Mouse (Mus musculus): ENCODE measurements around the gene Gm49354.

DNA sequence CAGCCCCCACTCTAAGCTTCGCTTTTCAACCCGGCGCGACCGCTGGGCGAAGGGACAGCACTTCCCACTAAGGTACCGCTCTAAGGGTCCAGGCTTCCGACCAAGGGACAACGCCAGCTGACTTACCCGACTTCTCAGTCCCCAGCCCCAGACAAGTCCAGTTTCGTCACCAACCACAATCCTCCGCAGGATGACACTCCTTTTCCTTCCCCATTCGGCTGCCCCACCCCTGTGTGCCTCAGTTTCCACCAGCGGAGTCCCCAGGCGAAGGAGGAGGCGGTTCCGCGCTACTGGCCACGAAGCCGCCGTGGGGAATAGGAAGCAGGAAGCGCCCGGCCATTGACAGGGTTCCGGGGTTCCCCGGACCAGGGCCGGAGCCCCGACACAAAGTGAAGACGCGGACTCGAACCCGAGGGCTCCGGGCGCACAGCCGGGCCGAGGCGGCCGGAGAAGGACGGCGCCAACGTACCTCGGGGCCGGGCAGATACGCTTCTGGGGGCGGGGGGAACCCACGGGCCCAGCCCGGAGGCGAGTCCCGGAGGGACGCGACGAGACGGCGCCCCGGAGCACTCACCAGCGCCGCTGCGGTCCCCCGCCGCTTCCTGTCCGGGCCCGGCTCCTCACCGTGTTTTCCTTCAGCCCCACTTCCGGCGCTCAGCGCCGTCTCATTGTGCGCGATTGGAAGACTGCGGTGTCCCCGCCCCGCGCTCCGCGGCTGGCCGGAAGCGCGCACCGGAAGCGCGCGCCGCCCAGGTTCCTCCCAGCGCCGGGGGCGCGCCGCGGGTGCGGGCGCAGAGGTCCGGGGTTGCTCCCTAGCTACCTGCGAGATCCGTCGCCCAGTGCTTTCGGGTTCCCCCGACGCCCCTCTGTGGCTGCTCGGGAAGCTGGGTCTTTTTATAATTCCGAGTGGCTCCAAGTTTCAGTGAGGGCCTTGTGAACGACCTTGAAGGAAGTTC is 40.7 kb upstream of the Gm49354 start, which contains the start of gene Tut7:
- TF ChIP-seq POLR2A (IDR thresholded peaks at IDR 0.05; ENCODE audit: control insufficient read depth in 1 of 2, insufficient read depth in 1 of 2, low read depth in 1 of 2, low read length in 2 of 2, poor library complexity in 1 of 2) (peak; percentile 86 to 95), TBP (IDR thresholded peaks at IDR 0.05; ENCODE audit: low read depth, low read length) (no peak; the same call in none of the 2 replicates), ZC3H11A (IDR thresholded peaks at IDR 0.05; ENCODE audit: low read depth, low read length) (no peak), CTCF (IDR thresholded peaks at IDR 0.05 in 2 of 3, conservative IDR thresholded peaks at IDR 0.05 in 1 of 3; ENCODE audit: control insufficient read depth in 1 of 3, insufficient read depth in 1 of 3, low read depth in 2 of 3, low read length in 3 of 3, poor library complexity in 1 of 3, severe bottlenecking in 1 of 3) (peak in 1 of 3 experiments; percentile 30; a peak in 2 of 6 replicates), GABPA (IDR thresholded peaks at IDR 0.05; ENCODE audit: low read depth, low read length) (no peak), TAL1 (IDR thresholded peaks at IDR 0.05; ENCODE audit: low read length) (no peak), GATA1 (IDR thresholded peaks at IDR 0.05; ENCODE audit: low read depth, low read length) (no peak), USF1 (IDR thresholded peaks at IDR 0.05; ENCODE audit: low read depth, low read length) (no peak), CHD1 (IDR thresholded peaks at IDR 0.05; ENCODE audit: low read depth, low read length) (peak; percentile 87; the same call in 1 of the 2 replicates), EP300 (IDR thresholded peaks at IDR 0.05; ENCODE audit: low read depth in 1 of 2, low read length in 2 of 2) (peak in 1 of 2 experiments; percentile 58; a peak in 2 of 4 replicates)

Data from MEL (cell line).